Mouse (Mus musculus) CH12.LX (cell line): Measurements from ENCODE around the gene Adi1. TPM values are rescaled to one million over a fixed set of nuclear protein-coding genes. Genes with fewer than 3 reads are reported as not detected.

Source experiments
- BHLHE40 ChIP-seq: IDR thresholded peaks from 2 replicates; pipeline ENCODE4 v1.6.1; 2011; ENCODE audit warnings: mild to moderate bottlenecking, low read depth, low read length, improper control_type of control experiment
- CHD1 ChIP-seq: IDR thresholded peaks from 2 replicates; pipeline ENCODE4 v1.6.1; 2012; ENCODE audit warnings: low read depth, low read length, improper control_type of control experiment, inconsistent platforms
- HCFC1 ChIP-seq: IDR thresholded peaks from 2 replicates; pipeline ENCODE4 v1.6.1; 2012; ENCODE audit warnings: low read depth, mild to moderate bottlenecking, inconsistent platforms, low read length, improper control_type of control experiment
- IRF4 ChIP-seq: IDR thresholded peaks from 2 replicates; pipeline ENCODE4 v1.6.1; 2014; ENCODE audit warnings: low read depth, mild to moderate bottlenecking, inconsistent platforms, low read length, improper control_type of control experiment
- JUN ChIP-seq: IDR thresholded peaks from 2 replicates; pipeline ENCODE4 v1.6.1; 2011; ENCODE audit warnings: low read depth, mild to moderate bottlenecking, low read length, improper control_type of control experiment, moderate library complexity; ENCODE audit not compliant: insufficient read depth
- NRF1 ChIP-seq: IDR thresholded peaks from 2 replicates; pipeline ENCODE4 v1.6.1; 2014; ENCODE audit warnings: low read depth, mild to moderate bottlenecking, inconsistent platforms, low read length, improper control_type of control experiment, moderate library complexity
- TBP ChIP-seq: conservative IDR thresholded peaks from 2 replicates; pipeline ENCODE4 v1.6.1; 2011; ENCODE audit warnings: low read depth, low read length, improper control_type of control experiment
- USF1 ChIP-seq: IDR thresholded peaks from 2 replicates; pipeline ENCODE4 v1.6.1; 2014; ENCODE audit warnings: low read depth, mild to moderate bottlenecking, inconsistent platforms, low read length, improper control_type of control experiment
- USF2 ChIP-seq: conservative IDR thresholded peaks from 2 replicates; pipeline ENCODE4 v1.6.1; 2011; ENCODE audit warnings: low read depth, low read length, improper control_type of control experiment
- ZKSCAN1 ChIP-seq: IDR thresholded peaks from 2 replicates; pipeline ENCODE4 v1.6.1; 2012; ENCODE audit warnings: low read depth, inconsistent platforms, low read length, improper control_type of control experiment, borderline replicate concordance
- ZMIZ1 ChIP-seq: IDR thresholded peaks from 2 replicates; pipeline ENCODE4 v1.6.1; 2012; ENCODE audit warnings: low read depth, mild to moderate bottlenecking, inconsistent platforms, low read length, improper control_type of control experiment
- ZNF384 ChIP-seq: IDR thresholded peaks from 2 replicates; pipeline ENCODE4 v1.6.1; 2012; ENCODE audit warnings: low read depth, low read length, improper control_type of control experiment, inconsistent platforms
- polyA plus RNA-seq: library from polyadenylated mRNA; unstranded; fragments of >175 nt; gene quantifications from 2 replicates; pipeline ENCODE4 v1.2.1, GENCODE M21; 2012; ENCODE audit warnings: low read depth; ENCODE audit not compliant: insufficient read length
- total RNA-seq, 2 experiments: library from RNA; depleted of rRNA; stranded (reverse); fragments of 300-350 nt in 1 of 2; fragments of >200 nt in 1 of 2; gene quantifications; 2 replicates each; pipeline ENCODE4 v1.2.3; 2012 to 2014

Gene Adi1
- total and polyA plus RNA-seq, 3 experiments, result 27.7 to 58.3 (median 37.5) TPM

DNA sequence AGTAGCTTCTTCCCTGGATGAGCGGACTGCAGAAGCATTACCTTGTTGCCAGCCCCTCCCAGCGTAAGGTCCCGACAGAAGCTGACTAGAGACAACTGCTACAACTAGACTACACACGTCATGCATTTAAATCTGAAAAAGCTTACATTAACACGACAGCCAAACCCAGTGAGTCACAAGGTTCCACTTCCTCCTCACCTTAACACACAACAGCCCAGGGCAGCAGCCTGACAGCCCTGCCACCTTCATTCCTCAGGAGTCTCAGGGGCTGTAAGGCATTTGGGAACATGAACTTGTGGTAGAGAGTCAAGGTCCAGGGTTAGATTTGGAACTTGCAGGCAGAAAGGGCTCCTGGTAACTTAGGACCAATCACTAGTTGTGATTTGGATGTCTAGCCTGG lies 52.0 kb downstream of the Adi1 start (continued):
- TF ChIP-seq JUN, result peak; percentile 38; the same call in 1 of the 2 replicates
- TF ChIP-seq CHD1, result no peak
- TF ChIP-seq IRF4, result 0 out of 2 replicates have a peak, but pooled peaks have one; percentile 31
- TF ChIP-seq NRF1, result no peak
- TF ChIP-seq TBP, result no peak
- no peak for TF ChIP-seq ZMIZ1
- no peak for TF ChIP-seq ZNF384
- no peak for TF ChIP-seq HCFC1
- TF ChIP-seq USF2, result no peak
- TF ChIP-seq USF1, result no peak
- no peak for TF ChIP-seq ZKSCAN1
- TF ChIP-seq BHLHE40, result 0 out of 2 replicates have a peak, but pooled peaks have one; percentile 5
- TF ChIP-seq, all 38 proteins: peak for 8

Other genes with a start within 250 kb of the Adi1 start
- not detected in 2 replicates for gene Dcdc2c, start 122.8 kb upstream of the Adi1 start, total RNA-seq (2012; rRNA removed)
- not detected in 2 replicates for gene Dcdc2c, start 122.8 kb upstream of the Adi1 start, total RNA-seq (2014; rRNA removed)
- not detected in 2 replicates for gene Dcdc2c, start 122.8 kb upstream of the Adi1 start, polyA plus RNA-seq
- gene Allc, start 92.7 kb upstream of the Adi1 start, total RNA-seq (2012; rRNA removed), result not detected in 2 replicates
- not detected in 2 replicates for gene Allc, start 92.7 kb upstream of the Adi1 start, total RNA-seq (2014; rRNA removed)
- not detected in 2 replicates for gene Allc, start 92.7 kb upstream of the Adi1 start, polyA plus RNA-seq
- not detected in 2 replicates for gene Colec11, start 51.9 kb upstream of the Adi1 start, total RNA-seq (2012; rRNA removed)
- not detected in 2 replicates for gene Colec11, start 51.9 kb upstream of the Adi1 start, total RNA-seq (2014; rRNA removed)
- not detected in 2 replicates for gene Colec11, start 51.9 kb upstream of the Adi1 start, polyA plus RNA-seq
- 2,570 and 2,803 TPM in 2 replicates for gene Rps7, start 39.3 kb upstream of the Adi1 start, total RNA-seq (2012; rRNA removed)
- gene Rps7, start 39.3 kb upstream of the Adi1 start, total RNA-seq (2014; rRNA removed), result 2,791 and 3,047 TPM in 2 replicates
- gene Rps7, start 39.3 kb upstream of the Adi1 start, polyA plus RNA-seq, result 753 and 994 TPM in 2 replicates
- 31.1 and 31.6 TPM in 2 replicates for gene Rnaseh1, start 25.6 kb upstream of the Adi1 start, total RNA-seq (2012; rRNA removed)
- gene Rnaseh1, start 25.6 kb upstream of the Adi1 start, total RNA-seq (2014; rRNA removed), result 33.8 and 34.9 TPM in 2 replicates
- gene Rnaseh1, start 25.6 kb upstream of the Adi1 start, polyA plus RNA-seq, result 33.4 and 36.3 TPM in 2 replicates
- 31.0 and 33.9 TPM in 2 replicates for gene Trappc12, start 75.2 kb downstream of the Adi1 start, total RNA-seq (2012; rRNA removed)
- 28.7 and 28.9 TPM in 2 replicates for gene Trappc12, start 75.2 kb downstream of the Adi1 start, total RNA-seq (2014; rRNA removed)
- 20.9 and 26.7 TPM in 2 replicates for gene Trappc12, start 75.2 kb downstream of the Adi1 start, polyA plus RNA-seq
- gene Eipr1, start 76.6 kb downstream of the Adi1 start, total RNA-seq (2012; rRNA removed), result 35.4 and 36.2 TPM in 2 replicates
- gene Eipr1, start 76.6 kb downstream of the Adi1 start, total RNA-seq (2014; rRNA removed), result 32.4 and 34.4 TPM in 2 replicates
- gene Eipr1, start 76.6 kb downstream of the Adi1 start, polyA plus RNA-seq, result 33.3 and 38.6 TPM in 2 replicates